Mouse (Mus musculus) MEL (cell line): ENCODE data around the gene Wdr45b. TPM values are rescaled to one million over a fixed set of nuclear protein-coding genes. Genes with fewer than 3 reads are reported as not detected.
A peak's percentile ranks its signal among the peaks of the same experiment; 100 is the strongest.

Source experiments
- DNase-seq: peaks from one replicate; pipeline ENCODE4 v3.0.0; 2011; ENCODE audit warnings: low read depth, low spot score
- H3K27ac ChIP-seq: 2 replicates; pipeline ENCODE4 v1.5.1; 2012; ENCODE audit warnings: low read depth, mild to moderate bottlenecking, control low read depth, low read length, moderate library complexity; ENCODE audit not compliant: control insufficient read depth
- H3K27me3 ChIP-seq, 2 experiments: fragments of 150-350 bp in 1 of 2; sonication (generic) in 1 of 2; 2 replicates each; pipeline ENCODE4 v1.6.1; 2012; ENCODE audit warnings: low read length in 2 of 2, mild to moderate bottlenecking in 2 of 2, improper control_type of control experiment in 1 of 2, moderate library complexity in 1 of 2; ENCODE audit not compliant: insufficient read depth in 2 of 2, control insufficient read depth in 1 of 2
- H3K36me3 ChIP-seq, 2 experiments: 2 replicates each; pipeline ENCODE4 v1.6.1; 2012 to 2014; ENCODE audit warnings: low read length in 2 of 2, improper control_type of control experiment in 1 of 2, inconsistent platforms in 1 of 2, mild to moderate bottlenecking in 1 of 2; ENCODE audit not compliant: insufficient read depth in 2 of 2, control insufficient read depth in 1 of 2
- H3K4me1 ChIP-seq, 2 experiments: fragments of 150-350 bp in 1 of 2; sonication (generic) in 1 of 2; 2 replicates each; pipeline ENCODE4 v1.6.1; 2012; ENCODE audit warnings: low read length in 2 of 2, improper control_type of control experiment in 1 of 2, mild to moderate bottlenecking in 1 of 2; ENCODE audit not compliant: insufficient read depth in 2 of 2, control insufficient read depth in 1 of 2
- H3K4me3 ChIP-seq, 2 experiments: fragments of 150-350 bp in 1 of 2; sonication (generic) in 1 of 2; 2 replicates each; pipeline ENCODE4 v1.5.1; 2012; ENCODE audit warnings: low read depth in 2 of 2, low read length in 2 of 2, mild to moderate bottlenecking in 2 of 2, moderate library complexity in 2 of 2, control low read depth in 1 of 2, improper control_type of control experiment in 1 of 2; ENCODE audit not compliant: control insufficient read depth in 1 of 2, insufficient read depth in 1 of 2
- H3K79me2 ChIP-seq: 2 replicates; pipeline ENCODE4 v1.6.1; 2012; ENCODE audit warnings: mild to moderate bottlenecking, low read length, moderate library complexity; ENCODE audit not compliant: control insufficient read depth, poor library complexity, insufficient read depth
- H3K9ac ChIP-seq: 2 replicates; pipeline ENCODE4 v1.6.1; 2012; ENCODE audit warnings: low read depth, mild to moderate bottlenecking, control low read depth, low read length, moderate library complexity; ENCODE audit not compliant: control insufficient read depth, poor library complexity, severe bottlenecking
- H3K9me3 ChIP-seq: fragments of 150-350 bp; sonication (generic); replicated peaks from 2 replicates; pipeline ENCODE4 v1.6.1; 2012; ENCODE audit warnings: mild to moderate bottlenecking, low read length, improper control_type of control experiment, moderate library complexity; ENCODE audit not compliant: insufficient read depth
- BHLHE40 ChIP-seq: IDR thresholded peaks from 2 replicates; pipeline ENCODE4 v1.6.1; 2012; ENCODE audit warnings: low read depth, mild to moderate bottlenecking, inconsistent platforms, low read length, improper control_type of control experiment, borderline replicate concordance
- CHD1 ChIP-seq: IDR thresholded peaks from 2 replicates; pipeline ENCODE4 v1.6.1; 2012; ENCODE audit warnings: low read depth, mild to moderate bottlenecking, inconsistent platforms, low read length, improper control_type of control experiment
- CHD2 ChIP-seq: IDR thresholded peaks from 2 replicates; pipeline ENCODE4 v1.6.1; 2011; ENCODE audit warnings: low read length, improper control_type of control experiment
- CTCF ChIP-seq, 3 experiments: IDR thresholded peaks in 2 of 3; conservative IDR thresholded peaks in 1 of 3; 2 replicates each; pipeline ENCODE4 v1.5.1; 2011 to 2012; ENCODE audit warnings: low read length in 3 of 3, low read depth in 2 of 3, mild to moderate bottlenecking in 2 of 3, improper control_type of control experiment in 1 of 3, inconsistent platforms in 1 of 3, mixed read lengths in 1 of 3, moderate library complexity in 1 of 3; ENCODE audit not compliant: control insufficient read depth in 1 of 3, insufficient read depth in 1 of 3, poor library complexity in 1 of 3, severe bottlenecking in 1 of 3
- E2F4 ChIP-seq: IDR thresholded peaks from 2 replicates; pipeline ENCODE4 v1.6.1; 2011; ENCODE audit warnings: low read depth, low read length, improper control_type of control experiment, borderline replicate concordance
- EP300 ChIP-seq, 2 experiments: IDR thresholded peaks; 2 replicates each; pipeline ENCODE4 v1.6.1; 2011; ENCODE audit warnings: improper control_type of control experiment in 2 of 2, low read length in 2 of 2, low read depth in 1 of 2, mild to moderate bottlenecking in 1 of 2
- ETS1 ChIP-seq: IDR thresholded peaks from 2 replicates; pipeline ENCODE4 v1.6.1; 2012; ENCODE audit warnings: low read depth, mild to moderate bottlenecking, inconsistent platforms, low read length, improper control_type of control experiment, moderate library complexity
- GATA1 ChIP-seq: IDR thresholded peaks from 2 replicates; pipeline ENCODE4 v1.6.1; 2011; ENCODE audit warnings: low read depth, low read length, improper control_type of control experiment
- JUND ChIP-seq: IDR thresholded peaks from 2 replicates; pipeline ENCODE4 v1.6.1; 2011; ENCODE audit warnings: low read depth, mild to moderate bottlenecking, improper control_type of control experiment, low read length
- KAT2A ChIP-seq: conservative IDR thresholded peaks from 2 replicates; pipeline ENCODE4 v1.6.1; 2012; ENCODE audit warnings: low read depth, low read length, improper control_type of control experiment, inconsistent platforms
- MYC ChIP-seq: IDR thresholded peaks from 2 replicates; pipeline ENCODE4 v1.6.1; 2011; ENCODE audit warnings: low read depth, mild to moderate bottlenecking, low read length, improper control_type of control experiment, moderate library complexity
- NELFE ChIP-seq: IDR thresholded peaks from 2 replicates; pipeline ENCODE4 v1.6.1; 2011; ENCODE audit warnings: low read depth, low read length, improper control_type of control experiment
- POLR2A ChIP-seq, 2 experiments: IDR thresholded peaks; 2 replicates each; pipeline ENCODE4 v1.6.1; 2011 to 2012; ENCODE audit warnings: low read length in 2 of 2, mild to moderate bottlenecking in 2 of 2, control low read depth in 1 of 2, improper control_type of control experiment in 1 of 2, low read depth in 1 of 2, moderate library complexity in 1 of 2; ENCODE audit not compliant: control insufficient read depth in 1 of 2, insufficient read depth in 1 of 2, poor library complexity in 1 of 2
- POLR2AphosphoS5 ChIP-seq: IDR thresholded peaks from 2 replicates; pipeline ENCODE4 v1.6.1; 2012; ENCODE audit warnings: low read depth, borderline replicate concordance, mild to moderate bottlenecking, inconsistent platforms, low read length, moderate library complexity, mixed read lengths
- RAD21 ChIP-seq: IDR thresholded peaks from 2 replicates; pipeline ENCODE4 v1.6.1; 2011; ENCODE audit warnings: mild to moderate bottlenecking, low read depth, low read length, improper control_type of control experiment
- SIN3A ChIP-seq: IDR thresholded peaks from 2 replicates; pipeline ENCODE4 v1.6.1; 2012; ENCODE audit warnings: low read length, improper control_type of control experiment, inconsistent platforms
- SMC3 ChIP-seq: IDR thresholded peaks from 2 replicates; pipeline ENCODE4 v1.6.1; 2011; ENCODE audit warnings: low read depth, low read length, improper control_type of control experiment
- TBP ChIP-seq: IDR thresholded peaks from 2 replicates; pipeline ENCODE4 v1.8.0; 2011; ENCODE audit warnings: low read depth, low read length, improper control_type of control experiment
- TCF12 ChIP-seq: IDR thresholded peaks from 2 replicates; pipeline ENCODE4 v1.6.1; 2014; ENCODE audit warnings: low read depth, mild to moderate bottlenecking, inconsistent platforms, low read length, improper control_type of control experiment, moderate library complexity
- UBTF ChIP-seq: IDR thresholded peaks from 2 replicates; pipeline ENCODE4 v1.6.1; 2012; ENCODE audit warnings: low read depth, mild to moderate bottlenecking, inconsistent platforms, low read length, improper control_type of control experiment, moderate library complexity, borderline replicate concordance; ENCODE audit not compliant: insufficient read depth
- USF1 ChIP-seq: IDR thresholded peaks from 2 replicates; pipeline ENCODE4 v1.6.1; 2014; ENCODE audit warnings: low read depth, mild to moderate bottlenecking, inconsistent platforms, low read length, improper control_type of control experiment, moderate library complexity
- USF2 ChIP-seq, 2 experiments: IDR thresholded peaks; 2 replicates each; pipeline ENCODE4 v1.6.1; 2011 to 2012; ENCODE audit warnings: improper control_type of control experiment in 2 of 2, low read length in 2 of 2, borderline replicate concordance in 1 of 2, inconsistent platforms in 1 of 2, low read depth in 1 of 2, mild to moderate bottlenecking in 1 of 2; ENCODE audit not compliant: insufficient read depth in 1 of 2
- ZC3H11A ChIP-seq: IDR thresholded peaks from 2 replicates; pipeline ENCODE4 v1.6.1; 2012; ENCODE audit warnings: low read depth, mild to moderate bottlenecking, inconsistent platforms, low read length, improper control_type of control experiment
- ZKSCAN1 ChIP-seq: IDR thresholded peaks from 2 replicates; pipeline ENCODE4 v1.6.1; 2012; ENCODE audit warnings: low read depth, mild to moderate bottlenecking, inconsistent platforms, low read length, improper control_type of control experiment, moderate library complexity
- ZNF384 ChIP-seq: IDR thresholded peaks from 2 replicates; pipeline ENCODE4 v1.6.1; 2012; ENCODE audit warnings: low read depth, mild to moderate bottlenecking, inconsistent platforms, low read length, improper control_type of control experiment
- polyA plus RNA-seq, 2 experiments: library from polyadenylated mRNA; stranded (reverse) in 1 of 2; unstranded in 1 of 2; fragments of >175 nt in 1 of 2; fragments of >200 nt in 1 of 2; gene quantifications; 2 replicates each; pipeline versions ENCODE4 v1.2.1 to v1.2.4; 2012; ENCODE audit warnings: low replicate concordance in 2 of 2, low read depth in 1 of 2; ENCODE audit not compliant: insufficient read length in 2 of 2, insufficient read depth in 1 of 2, missing spikeins in 1 of 2
- total RNA-seq: library from RNA; depleted of rRNA; stranded (reverse); fragments of 300-350 nt; gene quantifications from 2 replicates; pipeline ENCODE4 v1.2.3, GENCODE M21; 2012

Wdr45b gene
- total and polyA plus RNA-seq, 3 experiments, result 39.3 to 41.9 TPM; not detected in 1

DNA sequence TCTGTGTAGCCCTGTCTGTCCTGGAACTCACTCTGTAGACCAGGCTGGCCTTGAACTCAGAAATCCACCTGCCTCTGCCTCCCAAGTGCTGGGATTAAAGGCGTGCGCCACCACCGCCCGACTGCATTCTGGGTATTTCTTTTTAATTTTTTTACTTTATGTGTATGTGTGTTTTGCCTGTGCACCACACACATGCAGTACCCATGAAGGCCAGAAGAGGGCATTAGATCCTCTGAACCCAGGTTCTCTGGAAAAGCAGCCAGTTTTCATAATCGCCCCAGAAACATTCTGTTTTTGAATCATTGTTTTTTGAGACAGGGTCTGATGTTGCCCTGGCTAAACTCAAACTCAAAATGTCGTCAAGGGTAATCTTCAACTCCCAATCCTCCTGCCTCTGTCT lies 15.4 kb upstream of the Wdr45b start:
- Histone ChIP-seq H3K36me3 (peaks cover 0 to 5% of the 10 kb centered on the region in 2 experiments; a peak in 2 of 4 replicates), H3K9ac (no peak overlapping the region), H3K4me1 (peaks cover 10 to 11% of the 10 kb centered on the region in 2 experiments), H3K27ac (peak overlapping the region; percentile 24; the same call in 1 of the 2 replicates), H3K27me3 (no peaks in the 10 kb centered on the region), H3K4me3 (no peak overlapping the region), H3K9me3 (no peaks in the 10 kb centered on the region)
- DNase-seq, result peak; percentile 86
- TF ChIP-seq TBP (peak; percentile 46; the same call in 1 of the 2 replicates), SMC3 (peak; percentile 72), TCF12 (no peak), MYC (0 out of 2 replicates have a peak, but pooled peaks have one; percentile 14), GATA1 (no peak), BHLHE40 (no peak), USF1 (no peak), USF2 (IDR thresholded peaks at IDR 0.05; ENCODE audit: borderline replicate concordance in 1 of 2, insufficient read depth in 1 of 2, low read depth in 1 of 2, low read length in 2 of 2) (no peak), NELFE (no peak), UBTF (no peak), CTCF (IDR thresholded peaks at IDR 0.05 in 2 of 3, conservative IDR thresholded peaks at IDR 0.05 in 1 of 3; ENCODE audit: control insufficient read depth in 1 of 3, insufficient read depth in 1 of 3, low read depth in 2 of 3, low read length in 3 of 3, poor library complexity in 1 of 3, severe bottlenecking in 1 of 3) (peak; percentile 71 to 77 (median 71)), CHD2 (no peak), JUND (no peak), ZNF384 (peak; percentile 83), E2F4 (no peak), CHD1 (no peak), ZKSCAN1 (no peak), ZC3H11A (peak; percentile 72), SIN3A (0 out of 2 replicates have a peak, but pooled peaks have one; percentile 25), ETS1 (no peak), KAT2A (no peak), POLR2A (IDR thresholded peaks at IDR 0.05; ENCODE audit: control insufficient read depth in 1 of 2, insufficient read depth in 1 of 2, low read depth in 1 of 2, low read length in 2 of 2, poor library complexity in 1 of 2) (no peak), POLR2AphosphoS5 (no peak), RAD21 (peak; percentile 62), EP300 (IDR thresholded peaks at IDR 0.05; ENCODE audit: low read depth in 1 of 2, low read length in 2 of 2) (no peak)
- TF ChIP-seq, all 39 proteins: peak for 8
- H3K79me2 ChIP-seq, result no peaks in the 10 kb centered on the region
